Mouse (Mus musculus) brain, adult 2 months (tissue): ENCODE data around the gene Mindy1.
A peak's percentile ranks its signal among the peaks of the same experiment; 100 is the strongest.
"Not testable (repeated sequence)": the region's sequence is repeated elsewhere in the genome, so short reads cannot be mapped to it uniquely, and the experiment has no call there.

Experiments used
- DNase-seq: peaks from one replicate; pipeline ENCODE4 v3.0.0; 2011; ENCODE audit warnings: low read depth, low spot score

Gene Mindy1

DNA sequence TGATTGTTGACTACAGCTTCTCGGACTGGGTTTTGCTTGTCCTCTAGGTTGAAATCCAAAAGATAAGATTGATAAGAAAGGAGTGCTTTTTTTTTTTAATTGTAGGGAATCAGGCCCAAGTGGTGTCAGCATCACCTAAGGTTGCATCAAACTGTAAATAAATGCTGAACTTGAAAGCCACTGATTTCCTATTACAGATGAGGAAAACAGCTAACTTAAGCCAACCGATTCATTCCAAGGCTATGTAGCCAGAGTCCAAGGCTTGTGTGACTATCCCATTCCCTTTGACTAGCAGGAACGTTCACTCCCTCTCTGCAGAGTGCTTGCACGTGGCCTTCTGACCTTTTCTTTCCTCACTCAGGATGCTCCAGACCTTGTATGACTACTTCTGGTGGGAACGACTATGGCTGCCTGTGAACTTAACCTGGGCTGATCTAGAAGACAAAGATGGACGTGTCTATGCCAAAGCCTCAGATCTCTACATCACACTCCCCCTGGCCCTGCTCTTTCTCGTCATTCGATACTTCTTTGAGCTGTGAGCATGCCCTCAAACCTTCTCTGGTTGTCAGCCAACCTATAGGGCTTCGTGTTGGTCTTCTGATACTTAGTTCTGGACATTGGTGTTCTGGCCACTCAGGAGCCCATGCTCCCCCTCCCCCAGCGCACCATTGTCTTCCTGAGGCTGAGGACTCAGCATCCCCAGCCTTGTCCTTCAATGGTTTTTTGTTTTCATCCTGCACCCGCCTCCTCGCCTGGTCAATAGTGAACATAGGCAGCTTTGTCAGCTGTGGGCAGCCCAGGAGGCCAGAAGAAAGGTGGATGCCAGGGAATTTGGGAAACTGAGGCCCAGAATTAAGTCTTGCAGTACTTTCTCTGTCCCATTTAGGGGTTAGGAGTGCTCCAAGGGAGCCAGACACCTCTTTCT lies 38.8 kb downstream of the Mindy1 start:
- peak; percentile 84 for DNase-seq

DNA sequence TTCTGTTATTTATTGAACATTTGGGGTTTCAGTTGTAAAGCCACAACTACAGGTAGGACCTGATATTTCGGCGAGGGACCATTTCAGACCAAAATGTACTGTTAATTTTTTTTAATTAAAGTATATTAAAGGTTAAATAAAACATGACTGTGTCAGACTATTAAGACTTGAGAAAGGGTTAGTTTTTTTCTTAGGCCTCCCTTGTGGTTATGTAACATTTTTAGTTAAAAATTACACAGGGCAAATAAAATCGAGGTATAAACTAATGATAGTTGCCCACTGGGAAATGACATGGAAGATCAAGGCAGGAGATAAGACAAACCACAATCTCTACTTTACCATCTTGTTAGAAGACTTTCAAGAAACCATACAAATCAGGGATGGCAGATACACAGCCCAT lies 42.3 kb downstream of the Mindy1 start:
- DNase-seq = no peak

DNA sequence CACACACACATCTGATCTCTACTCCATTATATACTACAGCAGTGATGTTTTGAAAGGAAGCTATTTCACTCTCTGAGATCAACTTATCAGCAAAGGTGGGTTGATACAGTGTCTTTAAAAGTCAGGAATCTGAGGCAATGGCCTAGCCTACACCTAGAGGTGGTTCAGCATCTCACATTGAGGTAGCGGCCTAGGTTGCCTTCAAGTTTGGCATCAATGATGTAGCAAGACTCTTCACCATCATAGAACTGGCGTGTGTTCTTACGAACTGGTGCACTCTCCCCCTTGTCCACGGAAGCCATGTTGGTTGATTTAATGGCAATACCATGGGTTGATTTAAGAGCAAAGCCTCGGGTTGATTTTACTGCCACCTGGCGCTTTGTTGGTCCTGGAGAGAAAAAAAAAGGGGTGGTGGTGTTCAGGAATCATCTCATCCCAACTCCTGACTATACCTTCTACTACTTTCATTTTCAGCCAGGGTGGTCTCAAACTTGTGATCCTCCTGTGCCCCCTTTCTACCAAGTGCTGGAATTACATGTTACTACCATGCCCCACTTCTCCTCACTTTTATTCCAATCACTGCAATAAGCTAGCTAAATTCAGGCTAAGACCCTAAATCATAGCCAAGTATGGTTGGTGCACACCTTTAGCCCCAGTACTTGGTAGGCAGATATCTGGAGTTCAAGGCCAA lies 43.5 kb downstream of the Mindy1 start:
- DNase-seq = peak; percentile 18

DNA sequence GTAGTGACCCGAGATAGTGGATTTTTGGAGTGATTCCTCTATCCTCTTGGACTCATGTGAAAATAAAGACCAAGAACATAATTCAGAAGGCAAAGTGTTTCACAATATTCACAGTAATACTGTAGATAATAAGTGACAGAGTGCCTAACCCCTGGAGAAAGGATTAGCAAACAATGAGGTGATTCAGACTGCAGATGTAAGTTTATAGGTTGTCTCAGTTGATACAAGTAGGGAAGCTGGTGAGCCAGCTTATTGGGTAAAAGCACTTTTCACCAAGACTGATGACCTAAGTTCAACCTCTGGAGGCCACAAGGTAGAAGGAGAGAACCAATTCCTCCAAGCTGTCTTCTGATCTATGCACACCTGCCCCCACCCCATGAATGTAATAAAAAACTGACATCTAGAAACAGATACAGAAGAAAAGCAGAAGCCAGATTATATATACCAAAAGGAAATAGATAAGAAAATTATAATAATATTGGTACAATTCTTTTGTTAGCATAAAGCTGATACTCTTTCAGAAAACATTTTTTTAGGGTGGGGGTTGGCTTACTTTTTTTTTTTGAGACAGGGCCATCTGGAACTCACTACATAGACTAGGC lies 47.8 kb downstream of the Mindy1 start:
- no peak for DNase-seq

DNA sequence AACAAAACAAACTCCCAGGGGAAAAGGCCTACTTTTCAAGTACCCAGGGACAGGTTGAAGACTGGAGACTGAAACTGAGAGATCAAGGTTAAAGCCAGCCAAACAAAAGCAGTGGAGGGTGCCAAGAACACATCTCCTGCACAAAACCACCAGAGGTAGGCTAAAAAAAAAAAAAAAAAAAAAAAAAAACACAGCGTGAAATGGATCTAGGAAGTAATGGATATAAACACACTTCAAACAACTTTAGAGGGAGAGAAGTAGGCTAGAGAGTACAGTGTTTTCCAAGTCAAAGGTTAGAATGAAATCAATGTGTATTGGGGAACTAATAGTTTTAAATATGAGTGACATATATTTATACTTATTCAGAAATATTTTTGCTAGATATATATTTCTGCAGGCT lies 50.4 kb downstream of the Mindy1 start:
- DNase-seq = no peak

DNA sequence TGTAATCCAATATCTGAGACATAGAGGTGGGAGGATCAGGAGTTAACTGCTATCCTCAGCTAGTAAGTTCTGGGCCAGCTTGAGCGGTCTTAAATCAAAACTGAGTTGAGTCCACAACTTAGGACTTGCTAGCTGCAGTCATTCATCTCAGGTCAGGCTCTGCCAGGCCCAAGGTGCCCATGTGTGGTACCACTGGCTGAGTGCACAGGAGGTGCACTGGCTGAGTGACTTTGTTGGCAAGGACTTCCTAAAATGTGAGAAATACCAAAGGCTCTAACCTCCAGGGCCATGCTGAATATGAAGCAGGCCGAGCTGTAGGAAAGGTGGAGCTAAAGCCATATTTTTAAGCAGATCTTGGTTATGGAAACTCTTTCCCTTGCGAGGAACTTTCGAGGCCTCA lies 56.2 kb downstream of the Mindy1 start:
- no peak for DNase-seq

DNA sequence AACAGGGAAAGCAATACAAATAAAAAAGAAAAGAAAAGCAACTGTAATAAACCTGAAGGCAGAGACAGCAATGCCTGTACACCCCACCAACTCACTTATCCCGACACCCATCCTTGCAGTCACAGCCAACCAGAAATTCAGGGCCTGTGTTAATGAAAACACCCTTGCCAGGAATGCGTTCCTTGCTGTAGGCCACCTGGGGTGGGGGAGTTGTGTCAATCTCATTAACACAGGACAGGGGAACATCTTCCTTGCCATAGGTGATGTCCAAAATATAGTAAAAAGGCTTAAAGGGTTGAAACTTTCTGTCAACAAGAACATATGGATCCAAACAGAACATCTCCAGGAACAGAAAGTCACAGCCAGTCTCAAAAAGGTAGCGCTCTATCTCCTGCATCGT lies 57.1 kb downstream of the Mindy1 start:
- no peak for DNase-seq

DNA sequence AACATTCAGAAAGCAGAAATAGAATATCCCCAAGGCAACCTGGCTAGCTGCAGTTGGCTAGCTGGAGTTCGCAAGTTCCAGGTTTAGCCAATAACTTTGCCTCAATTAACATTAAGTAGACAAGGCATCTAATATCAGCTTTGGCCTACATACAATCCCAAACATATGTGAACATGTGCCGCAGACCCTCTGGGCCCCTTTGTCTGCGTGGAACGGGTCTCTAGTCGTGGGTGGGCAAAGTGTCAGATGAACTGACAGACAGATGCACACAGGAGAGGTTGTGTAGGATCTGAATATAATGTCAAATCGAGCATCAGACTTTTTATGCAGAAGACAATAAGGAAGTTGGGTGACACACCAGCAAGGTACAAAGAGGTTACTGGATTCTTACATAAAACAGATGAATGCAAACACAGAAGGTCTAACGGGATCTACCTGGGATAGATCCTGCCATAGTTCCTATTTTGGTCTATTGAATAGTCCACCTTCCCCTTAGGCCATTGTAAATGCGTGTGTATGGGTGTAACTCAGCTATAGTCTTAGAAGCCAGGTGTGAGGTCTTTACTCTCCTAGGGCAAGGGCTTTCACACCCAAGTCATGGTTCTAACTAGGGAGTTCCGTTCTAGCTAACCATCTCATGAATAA lies 62.3 kb downstream of the Mindy1 start:
- DNase-seq = not testable (repeated sequence)
